Mouse (Mus musculus) embryonic fibroblast, embryonic 13.5 days (primary cell): ENCODE data around the gene Strip1.

Experiments
- CTCF ChIP-seq: IDR thresholded peaks from 2 replicates; pipeline ENCODE4 v1.5.1; 2011; ENCODE audit warnings: mild to moderate bottlenecking, control low read depth, low read length, moderate library complexity, borderline replicate concordance; ENCODE audit not compliant: insufficient read depth
- POLR2A ChIP-seq: IDR thresholded peaks from 2 replicates; pipeline ENCODE4 v1.6.1; 2011; ENCODE audit warnings: low read depth, mild to moderate bottlenecking, control low read depth, low read length, moderate library complexity

DNA sequence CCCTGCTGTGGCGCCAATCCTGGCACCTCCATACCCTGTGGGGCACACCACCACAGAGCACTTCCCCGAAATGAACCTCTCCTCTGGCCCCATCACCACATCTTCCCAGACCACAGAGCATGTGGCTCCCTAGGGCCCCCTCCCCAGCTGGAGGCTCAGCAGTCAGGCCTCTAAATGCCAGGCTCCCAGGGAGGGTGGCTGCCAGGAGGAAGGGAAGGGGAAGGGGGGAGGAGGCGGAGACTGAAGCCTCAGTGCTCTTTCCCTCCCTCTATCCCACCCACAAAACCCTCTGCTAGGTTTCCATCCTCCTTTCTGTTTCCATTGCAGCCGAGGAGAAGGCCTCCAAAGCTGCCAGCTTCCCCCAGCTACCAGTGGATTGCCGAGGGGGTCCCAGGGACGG lies 31.4 kb downstream of the Strip1 start:
- TF ChIP-seq POLR2A = no peak
- TF ChIP-seq CTCF = no peak
